Mouse (Mus musculus): Measurements from ENCODE around the gene Me3.

GRCm38 (mm10) chr7:89627393-89627792, 4.8 kb upstream of the Me3 start:
- TF ChIP-seq POLR2A (IDR thresholded peaks at IDR 0.05; ENCODE audit: insufficient read depth, low read depth, low read length) = no peak
- no peak for TF ChIP-seq CTCF (IDR thresholded peaks at IDR 0.05; ENCODE audit: insufficient read depth, low read depth, low read length)
